Mouse (Mus musculus) Patski (cell line): Measurements from ENCODE around the gene Mdc1. TPM values are rescaled to one million over a fixed set of nuclear protein-coding genes. Genes with fewer than 3 reads are reported as not detected.
A peak's percentile ranks its signal among the peaks of the same experiment; 100 is the strongest.

Source experiments
- ATAC-seq: fragments of 100-300 bp; one replicate; pipeline ENCODE4 v1.8.0; 2021
- CTCF ChIA-PET: fragments of 350-600 bp; sonication (Branson Sonifier 250); formaldehyde crosslinking; loops from one replicate; lab custom pipeline; 2022; ENCODE audit warnings: inconsistent platforms; lab: Charles Lee
- POLR2A ChIA-PET: fragments of 350-600 bp; sonication (Branson Sonifier 250); formaldehyde crosslinking; loops from one replicate; lab custom pipeline; 2022; ENCODE audit warnings: antibody characterized with exemption, inconsistent platforms; lab: Charles Lee
- DNase-seq: peaks from one replicate; pipeline ENCODE4 v3.0.0-alpha.2; 2011; ENCODE audit warnings: low read depth, low spot score
- H3K27me3 ChIP-seq: fragments of 371-371 bp; one replicate; pipeline ENCODE4 v1.5.1; 2021
- CTCF ChIP-seq: fragments of 100-300 bp; IDR thresholded peaks from one replicate; pipeline ENCODE4 v1.5.1; 2021
- in situ Hi-C: fragments of 300-500 bp; cut with MboI; formaldehyde crosslinking; loops from 3 replicates; pipeline ENCODE4 v1.11.1; 2018; ENCODE audit warnings: low pct_unique_long_range_greater_than_20kb, mixed read lengths
- polyA plus RNA-seq: library from polyadenylated mRNA; unstranded; gene quantifications from one replicate; pipeline ENCODE4 v1.2.3, GENCODE M21; 2021

Gene Mdc1
- polyA plus RNA-seq, 1 experiment from 2014 or later = 23.9 TPM

DNA sequence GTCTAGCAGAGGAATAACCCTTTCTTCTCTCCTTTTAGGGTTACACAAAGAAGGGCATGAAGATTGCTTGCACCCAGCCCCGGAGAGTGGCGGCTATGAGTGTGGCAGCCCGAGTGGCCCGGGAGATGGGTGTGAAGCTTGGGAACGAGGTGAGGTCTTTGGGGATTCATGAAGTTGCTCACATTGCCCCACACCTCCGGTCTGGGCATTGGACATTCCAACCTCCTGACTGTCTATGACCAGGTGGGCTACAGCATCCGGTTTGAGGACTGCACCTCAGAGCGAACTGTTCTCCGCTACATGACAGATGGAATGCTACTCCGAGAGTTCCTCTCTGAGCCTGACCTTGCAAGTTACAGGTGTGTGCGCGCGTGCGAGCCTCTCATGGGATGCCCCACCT is 42.5 kb downstream of the Mdc1 start:
- in situ Hi-C loops = no loop called here
- CTCF ChIA-PET = no interaction called here

GRCm38 (mm10) chr17:35887725-35888124 is 46.4 kb downstream of the Mdc1 start:
- no peak for TF ChIP-seq CTCF
- H3K27me3 ChIP-seq = no peaks in the 10 kb centered on the region
- ATAC-seq (no peak), DNase-seq (no peak)
- ChIA-PET CTCF (interaction anchor here (1.2 kb wide), 1 partner anchor 13 kb away, joined by 3 read pairs; no protein-coding TSS in a partner anchor), POLR2A (no interaction called here)
- in situ Hi-C loops = no loop called here

More for the DNA sequence above, 42.5 kb downstream of the Mdc1 start:
- no peaks in the 10 kb centered on the region for H3K27me3 ChIP-seq
- no peak for DNase-seq
- POLR2A ChIA-PET = no interaction called here
- no peak for TF ChIP-seq CTCF
- no peak for ATAC-seq

GRCm38 (mm10) chr17:35896781-35897643 is 55.7 kb downstream of the Mdc1 start, which contains the start of gene 2310061I04Rik:
Gene 2310061I04Rik, minus strand, starts transcription at chr17:35897431.
- no peak for TF ChIP-seq CTCF
- ChIA-PET CTCF (interaction anchor here (1.0 kb wide), 1 partner anchor 23 kb away, joined by 3 read pairs; no protein-coding TSS in a partner anchor), POLR2A (interaction anchor here (1.3 to 1.8 kb wide), 3 partner anchors 17 to 19 kb away, joined by 4 to 5 read pairs (median 4); partner anchors contain the start of genes Dhx16, Mrps18b and Ppp1r10)
- ATAC-seq (peak; percentile 48), DNase-seq (no peak)
- in situ Hi-C loops = no loop called here
- no peaks in the 10 kb centered on the region for H3K27me3 ChIP-seq

- POLR2A ChIA-PET = interaction anchor here (1.3 to 1.8 kb wide), 3 partner anchors 18 to 21 kb away, joined by 3 to 4 read pairs (median 4); partner anchors contain the start of genes Dhx16, Mrps18b and Ppp1r10
- CTCF ChIA-PET = interaction anchor here (1.0 kb wide), 1 partner anchor 23 kb away, joined by 3 read pairs; no protein-coding TSS in a partner anchor
- no peaks in the 10 kb centered on the region for H3K27me3 ChIP-seq
- peak; percentile 4 for ATAC-seq
- DNase-seq = no peak
- in situ Hi-C loops = no loop called here
- no peak for TF ChIP-seq CTCF
Measured at GRCm38 (mm10) chr17:35897644-35898573, 56.6 kb downstream of the Mdc1 start.

DNA sequence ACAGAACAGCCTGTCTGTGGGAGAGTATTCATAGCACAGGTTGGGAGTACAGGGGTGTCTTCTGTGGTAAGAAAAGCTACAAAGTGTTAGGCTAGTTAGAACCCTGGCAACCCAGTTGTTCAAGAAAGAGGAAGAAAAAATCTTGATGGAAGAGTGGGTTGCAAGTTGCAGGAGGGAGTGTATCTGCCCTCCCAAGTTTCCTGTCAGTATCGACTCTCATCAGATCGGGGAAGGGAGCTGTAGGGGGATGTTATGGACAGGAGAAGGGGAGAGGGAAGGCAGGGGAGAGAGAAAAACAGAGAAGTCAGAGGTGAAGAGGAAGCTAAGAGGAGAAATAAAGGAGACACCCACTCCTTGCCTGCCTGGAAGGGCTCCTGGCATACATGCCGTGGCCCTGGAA is 59.3 kb downstream of the Mdc1 start:
- DNase-seq (no peak), ATAC-seq (no peak)
- in situ Hi-C loops = loop anchor here (25.0 kb wide), 1 partner anchor 1788 kb away; the partner anchor contains the start of genes Brd2 and H2-DMa
- POLR2A ChIA-PET = interaction anchor here (0.6 to 1.9 kb wide), 4 partner anchors 9 to 84 kb away, joined by 3 to 5 read pairs (median 4); partner anchors contain the start of genes Dhx16 and Tubb5
- no peak for TF ChIP-seq CTCF
- H3K27me3 ChIP-seq = no peaks in the 10 kb centered on the region
- CTCF ChIA-PET = interaction anchor here (1.0 kb wide), 1 partner anchor 20 kb away, joined by 3 read pairs; no protein-coding TSS in a partner anchor

DNA sequence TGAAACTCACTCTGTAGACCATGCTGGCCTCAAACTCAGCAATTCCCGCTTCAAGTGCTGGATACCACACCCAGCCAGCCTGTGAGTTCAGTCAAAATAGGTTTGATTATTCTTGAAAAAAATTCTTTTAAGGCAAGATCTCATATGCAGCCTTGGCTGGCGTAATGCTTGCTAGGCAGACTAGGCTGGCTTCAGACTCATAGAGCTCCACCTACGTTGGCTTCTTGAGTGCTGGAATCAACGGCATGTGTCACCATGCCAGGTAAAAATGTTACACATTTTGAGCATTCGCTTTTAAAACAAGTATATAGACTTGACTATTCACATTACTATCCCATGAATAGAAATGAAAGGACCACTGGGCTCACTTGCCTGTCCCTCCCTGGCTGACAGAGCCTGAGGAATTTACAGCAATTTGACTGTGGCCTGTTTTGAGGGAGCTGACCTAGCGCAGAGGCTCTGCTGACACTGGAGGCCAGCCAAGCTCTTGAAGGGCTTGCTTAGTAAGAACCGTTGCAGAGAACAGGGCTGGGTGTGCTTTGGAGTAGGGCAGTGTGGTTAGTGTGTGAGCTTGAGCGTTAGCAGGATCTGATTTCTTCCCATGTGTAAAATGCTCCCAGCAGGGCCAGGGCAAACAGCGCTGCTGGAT is 62.2 kb downstream of the Mdc1 start:
- no peaks in the 10 kb centered on the region for H3K27me3 ChIP-seq
- TF ChIP-seq CTCF = no peak
- peak; percentile 72 for ATAC-seq
- CTCF ChIA-PET = interaction anchor here (1.4 kb wide), 1 partner anchor 24 kb away, joined by 5 read pairs; the partner anchor contains the start of gene Dhx16
- in situ Hi-C loops = loop anchor here (25.0 kb wide), 1 partner anchor 1791 kb away; the partner anchor contains the start of genes Brd2 and H2-DMa
- DNase-seq = peak; percentile 68
- POLR2A ChIA-PET = interaction anchor here (1.1 to 1.2 kb wide), 2 partner anchors 9 to 10 kb away, joined by 3 to 4 read pairs; no protein-coding TSS in a partner anchor

GRCm38 (mm10) chr17:35903992-35904355 is 62.7 kb downstream of the Mdc1 start:
- POLR2A ChIA-PET = no interaction called here
- no peak for TF ChIP-seq CTCF
- CTCF ChIA-PET = no interaction called here
- DNase-seq = no peak
- no peaks in the 10 kb centered on the region for H3K27me3 ChIP-seq
- ATAC-seq = no peak
- in situ Hi-C loops = loop anchor here (25.0 kb wide), 1 partner anchor 1792 kb away; the partner anchor contains the start of genes Brd2 and H2-DMa

DNA sequence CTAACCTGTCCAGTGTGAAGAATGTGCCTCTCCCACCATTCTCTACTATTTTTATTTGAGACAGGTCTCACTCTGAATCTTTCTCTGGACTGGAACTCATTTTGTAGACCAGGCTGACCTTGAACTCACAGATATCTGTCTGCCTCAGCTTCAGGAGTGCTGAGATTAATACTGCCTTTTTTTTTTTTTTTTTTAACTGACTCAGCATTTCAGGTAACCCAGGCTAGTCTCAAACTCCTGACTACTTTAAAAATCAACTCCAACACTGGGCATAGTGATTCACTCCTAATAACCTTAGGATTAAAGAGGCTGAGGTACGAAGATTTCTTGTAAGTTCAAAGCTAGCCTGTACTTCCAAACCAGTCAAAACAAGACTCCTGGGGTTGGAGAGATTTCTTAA is 64.3 kb downstream of the Mdc1 start:
- DNase-seq (no peak), ATAC-seq (no peak)
- H3K27me3 ChIP-seq = no peaks in the 10 kb centered on the region
- CTCF ChIA-PET = interaction anchor here (0.7 to 2.2 kb wide), 2 partner anchors 10 to 32 kb away, joined by 3 to 8 read pairs; partner anchors contain the start of gene Mrps18b
- POLR2A ChIA-PET = no interaction called here
- in situ Hi-C loops = loop anchor here (25.0 kb wide), 1 partner anchor 1793 kb away; the partner anchor contains the start of genes Brd2 and H2-DMa
- TF ChIP-seq CTCF = no peak

- POLR2A ChIA-PET = interaction anchor here (0.8 to 1.4 kb wide), 3 partner anchors 11 to 75 kb away, joined by 3 to 4 read pairs (median 4); no protein-coding TSS in a partner anchor
- no peak for ATAC-seq
- H3K27me3 ChIP-seq = no peaks in the 10 kb centered on the region
- DNase-seq = no peak
- in situ Hi-C loops = loop anchor here (25.0 kb wide), 1 partner anchor 1795 kb away; the partner anchor contains the start of genes Brd2 and H2-DMa
- TF ChIP-seq CTCF = no peak
- CTCF ChIA-PET = interaction anchor here (1.4 to 2.2 kb wide), 3 partner anchors 11 to 72 kb away, joined by 5 to 8 read pairs (median 5); no protein-coding TSS in a partner anchor
Measured at GRCm38 (mm10) chr17:35907609-35908008, 66.3 kb downstream of the Mdc1 start.

Other genes with a start within 250 kb of the Mdc1 start
- gene Sfta2, start 240.0 kb upstream of the Mdc1 start, polyA plus RNA-seq = not detected
- not detected for gene Gm9573, start 214.9 kb upstream of the Mdc1 start, polyA plus RNA-seq
- not detected for gene Mucl3, start 197.8 kb upstream of the Mdc1 start, polyA plus RNA-seq
- 34.4 TPM for gene Vars2, start 173.9 kb upstream of the Mdc1 start, polyA plus RNA-seq
- 30.5 TPM for gene Gtf2h4, start 167.8 kb upstream of the Mdc1 start, polyA plus RNA-seq
- gene Ddr1, start 136.9 kb upstream of the Mdc1 start, polyA plus RNA-seq = 230 TPM
- 149 TPM for gene Ier3, start 19.8 kb upstream of the Mdc1 start, polyA plus RNA-seq
- gene Flot1, start 18.3 kb upstream of the Mdc1 start, polyA plus RNA-seq = 308 TPM
- 608 TPM for gene Tubb5, start 3.2 kb upstream of the Mdc1 start, polyA plus RNA-seq
- gene Nrm, start 19.8 kb downstream of the Mdc1 start, polyA plus RNA-seq = 13.5 TPM
- gene Ppp1r18, start 24.1 kb downstream of the Mdc1 start, polyA plus RNA-seq = 74.3 TPM
- 68.9 TPM for gene Dhx16, start 38.3 kb downstream of the Mdc1 start, polyA plus RNA-seq
- 61.5 TPM for gene 2310061I04Rik, start 55.9 kb downstream of the Mdc1 start, polyA plus RNA-seq
- 42.6 TPM for gene Atat1, start 68.6 kb downstream of the Mdc1 start, polyA plus RNA-seq
- gene Mrps18b, start 74.9 kb downstream of the Mdc1 start, polyA plus RNA-seq = 83.0 TPM
- gene Ppp1r10, start 74.9 kb downstream of the Mdc1 start, polyA plus RNA-seq = 41.2 TPM
- 110 TPM for gene Abcf1, start 128.2 kb downstream of the Mdc1 start, polyA plus RNA-seq
- 74.4 TPM for gene Gnl1, start 138.3 kb downstream of the Mdc1 start, polyA plus RNA-seq
- 39.1 TPM for gene Prr3, start 138.7 kb downstream of the Mdc1 start, polyA plus RNA-seq
- gene H2-T24, start 179.0 kb downstream of the Mdc1 start, polyA plus RNA-seq = 0.31 TPM
- 28.3 TPM for gene H2-T23, start 191.3 kb downstream of the Mdc1 start, polyA plus RNA-seq
- gene H2-T22, start 201.2 kb downstream of the Mdc1 start, polyA plus RNA-seq = 24.8 TPM
- gene Gm6034, start 201.4 kb downstream of the Mdc1 start, polyA plus RNA-seq = not detected
- gene Gm11127, start 216.9 kb downstream of the Mdc1 start, polyA plus RNA-seq = 9.1 TPM